Mouse (Mus musculus) heart, embryonic 12.5 days (tissue): ENCODE data around the gene Arrdc2. TPM values are rescaled to one million over a fixed set of nuclear protein-coding genes. Genes with fewer than 3 reads are reported as not detected.

Source experiments
- ATAC-seq: fragments of 200-750 bp; cut with Nextera tagmentation; 2 replicates; pipeline ENCODE4 v1.8.0; 2017; ENCODE audit warnings: moderate TSS enrichment, moderate library complexity; ENCODE audit not compliant: insufficient number of reproducible peaks, low FRiP score
- H3K27ac ChIP-seq: fragments of 300-500 bp; sonication (generic); 2 replicates; pipeline ENCODE4 v1.5.1; 2016; ENCODE audit warnings: mild to moderate bottlenecking, moderate library complexity; ENCODE audit not compliant: poor library complexity, severe bottlenecking
- H3K27me3 ChIP-seq: fragments of 300-500 bp; sonication (generic); replicated peaks from 2 replicates; pipeline ENCODE4 v1.6.1; 2016; ENCODE audit warnings: mild to moderate bottlenecking, moderate library complexity
- H3K36me3 ChIP-seq: fragments of 300-500 bp; sonication (generic); 2 replicates; pipeline ENCODE4 v1.6.1; 2016; ENCODE audit warnings: mild to moderate bottlenecking, moderate library complexity
- H3K4me1 ChIP-seq: fragments of 300-500 bp; sonication (generic); replicated peaks from 2 replicates; pipeline ENCODE4 v1.6.1; 2016; ENCODE audit warnings: mild to moderate bottlenecking
- H3K4me2 ChIP-seq: fragments of 300-500 bp; sonication (generic); 2 replicates; pipeline ENCODE4 v1.6.1; 2016; ENCODE audit warnings: mild to moderate bottlenecking, moderate library complexity
- H3K4me3 ChIP-seq: fragments of 300-500 bp; sonication (generic); 2 replicates; pipeline ENCODE4 v1.5.1; 2016; ENCODE audit warnings: mild to moderate bottlenecking
- H3K9ac ChIP-seq: fragments of 300-500 bp; sonication (generic); 2 replicates; pipeline ENCODE4 v1.6.1; 2016; ENCODE audit warnings: mild to moderate bottlenecking, moderate library complexity
- H3K9me3 ChIP-seq: fragments of 300-500 bp; sonication (generic); replicated peaks from 2 replicates; pipeline ENCODE4 v1.6.1; 2016; ENCODE audit warnings: mild to moderate bottlenecking, moderate library complexity
- WGBS: fragments of 180-500 bp; shearing (Covaris S2); methylation state at CpG from one replicate; pipeline ENCODE4 v1.1.7; 2016; 5-methylcytosine and 5-hydroxymethylcytosine counted together
- polyA plus RNA-seq: library from polyadenylated mRNA; unstranded; fragments of >200 nt; fragmentation: Nextera tagmentation; extraction: Ambion mirVana; gene quantifications from 2 replicates; pipeline ENCODE4 v1.2.1, GENCODE M21; 2016

Arrdc2 gene
- polyA plus RNA-seq, 1 experiment from 2014 or later = 2.5 TPM

DNA sequence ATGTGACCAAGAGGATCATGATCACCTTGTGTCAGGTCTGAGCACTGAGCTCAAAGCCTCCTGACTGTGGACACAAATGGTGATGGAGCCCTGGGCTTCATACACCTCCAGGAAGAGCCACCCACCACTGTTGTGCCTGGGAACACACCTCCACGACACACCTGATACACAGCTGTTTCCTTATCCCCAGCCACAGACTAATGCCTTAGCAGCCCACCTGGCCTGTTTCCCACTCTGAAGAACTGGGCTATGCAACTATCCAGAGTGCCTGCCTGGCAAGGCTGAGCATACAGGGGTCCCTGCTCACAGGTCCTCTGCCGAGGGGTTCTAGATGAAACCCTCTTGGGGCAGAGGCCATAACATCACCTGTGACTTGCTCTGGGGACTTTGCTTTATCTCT is 45.3 kb downstream of the Arrdc2 start:
- no peak overlapping the region for H3K9ac ChIP-seq
- H3K4me1 ChIP-seq = peaks cover 50% of the 10 kb centered on the region
- no peak overlapping the region for H3K4me3 ChIP-seq
- H3K36me3 ChIP-seq = no peaks in the 10 kb centered on the region
- 77% methylated on average over 2 of the region's 2 CpGs for WGBS
- H3K27me3 ChIP-seq = peaks cover 50% of the 10 kb centered on the region
- no peaks in the 10 kb centered on the region for H3K9me3 ChIP-seq
- ATAC-seq = no peak
- H3K27ac ChIP-seq = no peak overlapping the region
- no peak overlapping the region for H3K4me2 ChIP-seq

DNA sequence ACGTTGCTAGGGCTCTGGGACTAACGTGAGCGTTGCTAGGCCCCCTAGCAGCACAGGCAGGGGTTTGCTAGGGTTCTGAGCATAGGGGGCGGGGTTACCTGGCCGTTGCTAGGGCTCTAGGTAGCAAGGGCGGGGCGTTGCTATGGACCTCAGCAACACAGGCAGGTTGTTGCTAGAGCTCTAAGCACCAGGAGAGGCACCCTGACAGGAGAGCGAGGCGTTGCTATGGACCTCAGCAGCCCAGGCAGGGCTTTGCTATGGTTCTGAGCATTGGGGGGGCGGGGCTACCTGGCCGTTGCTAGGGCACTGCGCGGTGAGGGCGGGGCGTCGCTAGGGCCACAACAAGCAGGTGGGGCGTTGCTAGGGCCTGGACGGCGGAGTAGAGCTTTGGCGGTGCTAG is 46.8 kb downstream of the Arrdc2 start:
- peak overlapping the region; percentile 78 for H3K4me2 ChIP-seq
- H3K27me3 ChIP-seq = peaks cover 35% of the 10 kb centered on the region
- peak; percentile 19 for ATAC-seq
- H3K9me3 ChIP-seq = no peaks in the 10 kb centered on the region
- peaks cover 59% of the 10 kb centered on the region for H3K4me1 ChIP-seq
- H3K4me3 ChIP-seq = peak overlapping the region; percentile 66
- WGBS = under 1% methylated on average over 20 of the region's 20 CpGs
- H3K36me3 ChIP-seq = 0 out of 2 replicates have a peak, but pooled peaks cover 5% of the 10 kb centered on the region
- H3K27ac ChIP-seq = no peak overlapping the region
- peak overlapping the region; percentile 79; the same call in 1 of the 2 replicates for H3K9ac ChIP-seq

DNA sequence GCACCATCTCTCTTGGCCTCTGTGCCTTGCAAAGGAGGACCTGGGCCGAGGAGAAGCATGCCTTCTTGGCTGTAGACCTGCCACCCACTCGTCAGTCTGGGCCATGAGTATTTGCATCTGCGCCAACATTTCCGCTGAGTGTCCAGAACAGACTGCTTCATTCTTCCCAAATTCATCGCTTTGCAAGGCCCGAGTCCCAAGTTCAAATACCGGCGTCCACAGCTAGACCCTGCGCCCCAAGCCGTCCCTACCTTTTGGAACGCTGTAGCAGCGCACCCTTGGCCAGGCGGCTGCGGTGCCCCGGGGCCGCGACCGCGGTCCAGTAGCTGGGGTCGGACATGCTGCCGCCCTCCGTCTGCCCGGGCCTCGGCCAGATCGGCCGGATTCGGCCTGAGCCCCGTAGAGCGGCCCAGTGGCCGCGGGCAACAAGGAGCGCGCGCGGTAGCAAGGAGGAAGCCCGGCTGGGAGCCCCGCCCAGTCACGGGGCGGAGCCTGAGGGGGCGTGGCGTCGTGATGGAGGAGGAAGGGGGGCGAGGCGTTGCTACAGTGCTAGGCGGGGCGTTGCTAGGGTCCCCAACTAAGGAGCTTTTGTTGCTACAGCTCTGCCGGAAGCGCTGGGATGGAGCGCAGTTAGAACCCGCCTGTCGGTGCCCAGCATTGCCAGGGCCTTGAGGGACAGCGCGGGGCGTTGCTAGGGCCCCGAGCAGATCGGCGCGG is 47.4 kb downstream of the Arrdc2 start:
- Histone ChIP-seq H3K4me3 (peak overlapping the region; percentile 66), H3K4me1 (peaks cover 57% of the 10 kb centered on the region), H3K27ac (no peak overlapping the region), H3K4me2 (peak overlapping the region; percentile 78), H3K9ac (peak overlapping the region; percentile 79), H3K27me3 (peaks cover 32% of the 10 kb centered on the region), H3K36me3 (0 out of 2 replicates have a peak, but pooled peaks cover 9% of the 10 kb centered on the region), H3K9me3 (no peaks in the 10 kb centered on the region)
- WGBS = 5% methylated on average over 58 of the region's 58 CpGs
- ATAC-seq = peak; percentile 85

DNA sequence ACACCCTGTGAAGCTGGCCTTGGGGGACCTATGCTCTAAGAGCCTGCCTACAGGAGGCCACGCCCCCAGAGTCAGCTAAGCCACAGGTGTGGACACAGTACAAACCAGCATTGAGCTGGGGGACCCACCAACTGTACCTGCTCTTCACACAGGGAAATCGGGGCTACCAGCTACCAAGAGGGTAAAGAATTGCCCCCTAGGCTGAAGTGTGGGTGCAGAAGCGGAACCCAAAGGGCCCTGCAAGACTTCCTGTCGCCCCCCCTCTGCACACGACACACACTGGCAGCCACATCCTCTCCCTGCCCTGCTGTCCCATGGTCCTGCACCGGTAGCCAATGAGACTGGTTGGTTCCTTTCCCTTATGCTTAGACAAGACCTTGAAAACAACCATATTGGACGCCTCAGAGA is 48.2 kb downstream of the Arrdc2 start:
- no peak for ATAC-seq
- Histone ChIP-seq H3K27me3 (peaks cover 29% of the 10 kb centered on the region), H3K4me2 (peak overlapping the region; percentile 78), H3K9ac (peak overlapping the region; percentile 79; the same call in 1 of the 2 replicates), H3K4me3 (peak overlapping the region; percentile 66), H3K4me1 (peaks cover 51% of the 10 kb centered on the region), H3K36me3 (peaks cover 17% of the 10 kb centered on the region; the same call in 1 of the 2 replicates), H3K9me3 (no peaks in the 10 kb centered on the region), H3K27ac (no peak overlapping the region)
- WGBS = 69% methylated on average over 7 of the region's 7 CpGs

DNA sequence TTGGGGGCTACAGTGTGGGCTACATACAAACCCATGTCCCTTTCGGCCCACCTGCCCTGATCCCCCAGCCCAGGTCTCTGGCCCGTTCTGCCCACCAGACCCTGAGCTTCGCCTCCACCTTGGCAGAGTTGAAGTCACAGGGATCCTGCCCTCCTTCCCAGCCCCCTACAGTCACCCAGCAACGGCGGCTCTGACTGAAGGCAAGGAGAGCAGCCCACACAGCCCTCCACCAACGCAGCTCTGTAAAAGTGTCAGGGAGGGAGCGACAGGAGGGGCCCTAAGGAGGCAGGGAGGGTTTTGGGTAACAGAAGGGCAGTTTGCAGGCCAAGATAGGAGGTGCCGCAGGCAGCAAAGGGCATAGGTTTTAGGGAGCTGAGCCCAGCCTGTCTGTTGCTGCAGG is 48.7 kb downstream of the Arrdc2 start:
- Histone ChIP-seq H3K27ac (no peak overlapping the region), H3K27me3 (peaks cover 24% of the 10 kb centered on the region), H3K36me3 (peaks cover 21% of the 10 kb centered on the region), H3K9me3 (no peaks in the 10 kb centered on the region), H3K4me3 (no peak overlapping the region), H3K4me1 (peaks cover 51% of the 10 kb centered on the region), H3K4me2 (peak overlapping the region; percentile 78), H3K9ac (peak overlapping the region; percentile 79; the same call in 1 of the 2 replicates)
- ATAC-seq = no peak
- WGBS = 61% methylated on average over 8 of the region's 8 CpGs

DNA sequence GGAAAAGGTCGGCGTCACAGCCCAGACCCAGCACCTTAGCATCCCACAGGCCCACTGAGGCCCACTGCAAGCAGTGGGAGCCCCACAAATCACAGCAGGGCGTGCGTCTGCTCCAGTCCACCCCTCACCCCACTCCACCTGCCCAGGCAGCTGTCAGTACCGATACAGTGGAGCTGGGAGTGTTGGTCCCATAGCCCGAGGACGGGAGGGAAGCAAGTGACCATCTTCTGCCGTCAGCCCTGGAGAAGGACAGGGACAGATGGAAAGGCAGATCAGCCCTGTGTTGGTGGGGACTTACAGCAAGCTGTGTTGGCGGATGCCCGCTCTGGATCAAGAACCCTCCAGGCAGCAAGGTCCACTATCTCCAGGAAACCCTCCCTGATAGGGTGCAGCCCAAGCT is 50.5 kb downstream of the Arrdc2 start:
- no peaks in the 10 kb centered on the region for H3K9me3 ChIP-seq
- H3K27me3 ChIP-seq = peaks cover 9% of the 10 kb centered on the region
- 69% methylated on average over 10 of the region's 10 CpGs for whole genome bisulfite sequencing
- H3K4me2 ChIP-seq = peak overlapping the region; percentile 24; the same call in 1 of the 2 replicates
- H3K9ac ChIP-seq = 0 out of 2 replicates have a peak overlapping the region, but pooled peaks have one; percentile 19
- ATAC-seq = no peak
- no peak overlapping the region; the same call in 1 of the 2 replicates for H3K27ac ChIP-seq
- H3K36me3 ChIP-seq = peaks cover 39% of the 10 kb centered on the region
- peaks cover 51% of the 10 kb centered on the region for H3K4me1 ChIP-seq
- no peak overlapping the region for H3K4me3 ChIP-seq

DNA sequence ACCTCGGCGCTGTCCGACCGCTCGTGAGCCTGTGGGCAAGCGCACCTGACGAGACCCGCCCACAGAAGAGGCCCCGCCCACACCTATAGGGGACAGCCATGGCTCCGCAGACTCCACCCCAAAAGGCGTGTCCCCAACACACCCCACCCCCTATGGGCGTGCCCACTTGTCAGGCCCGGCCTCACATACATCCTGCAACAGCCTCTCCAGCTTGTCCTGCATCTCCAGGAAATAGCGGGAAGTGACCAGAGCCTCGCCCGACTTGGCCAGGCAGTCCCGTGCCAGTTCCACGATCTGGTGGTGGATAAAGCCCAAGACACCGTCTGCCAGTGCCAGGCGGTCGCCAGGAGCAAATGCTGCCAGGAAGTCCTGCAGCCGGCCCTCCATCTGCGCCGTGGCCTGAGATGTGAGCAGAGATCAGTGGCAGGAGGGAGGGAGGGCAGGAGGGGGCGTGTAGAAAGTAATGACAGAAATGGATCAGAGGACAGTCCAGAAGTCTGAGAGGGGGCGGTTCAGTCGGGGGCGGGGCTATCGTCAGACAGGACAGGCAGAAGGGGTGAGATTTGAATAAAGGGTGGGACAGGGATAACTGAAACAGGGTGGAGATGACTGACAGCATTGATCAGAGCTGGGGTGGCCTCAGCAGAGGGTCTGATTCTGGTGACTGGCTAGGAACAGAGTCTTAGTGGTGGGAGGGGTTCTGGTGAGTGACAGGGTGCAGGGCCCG is 51.4 kb downstream of the Arrdc2 start:
- Histone ChIP-seq H3K27ac (no peak overlapping the region), H3K9ac (peak overlapping the region; percentile 19), H3K4me3 (peak overlapping the region; percentile 14), H3K9me3 (no peaks in the 10 kb centered on the region), H3K36me3 (peaks cover 48% of the 10 kb centered on the region), H3K4me1 (peaks cover 50% of the 10 kb centered on the region), H3K4me2 (peak overlapping the region; percentile 56), H3K27me3 (no peaks in the 10 kb centered on the region)
- peak; percentile 43 for ATAC-seq
- 13% methylated on average over 30 of the region's 30 CpGs for WGBS

DNA sequence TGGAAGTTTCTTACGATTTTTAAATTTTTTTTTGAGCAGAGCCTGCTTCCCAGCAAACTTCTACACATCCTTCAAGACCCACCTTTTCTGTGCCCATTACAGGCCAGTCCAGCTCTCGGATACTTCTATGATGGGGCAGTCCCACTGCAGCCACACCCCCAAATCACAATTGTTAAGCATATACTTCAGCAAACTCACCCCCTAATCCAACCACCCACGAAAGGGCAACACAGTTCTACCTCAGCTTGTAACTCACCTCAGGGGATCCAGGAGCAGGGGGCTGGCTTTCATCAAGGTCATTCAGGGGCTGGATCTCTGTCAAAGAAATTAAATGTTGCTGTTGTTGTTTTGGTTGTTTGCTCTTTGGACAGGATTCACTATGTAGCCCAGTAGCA is 52.5 kb downstream of the Arrdc2 start:
- H3K27ac ChIP-seq = no peak overlapping the region
- H3K36me3 ChIP-seq = peaks cover 57% of the 10 kb centered on the region
- H3K27me3 ChIP-seq = no peaks in the 10 kb centered on the region
- peaks cover 41% of the 10 kb centered on the region for H3K4me1 ChIP-seq
- no peaks in the 10 kb centered on the region for H3K9me3 ChIP-seq
- H3K9ac ChIP-seq = no peak overlapping the region
- no peak overlapping the region for H3K4me3 ChIP-seq
- 82% methylated on average over 3 of the region's 3 CpGs for WGBS
- H3K4me2 ChIP-seq = peak overlapping the region; percentile 56
- no peak for ATAC-seq

DNA sequence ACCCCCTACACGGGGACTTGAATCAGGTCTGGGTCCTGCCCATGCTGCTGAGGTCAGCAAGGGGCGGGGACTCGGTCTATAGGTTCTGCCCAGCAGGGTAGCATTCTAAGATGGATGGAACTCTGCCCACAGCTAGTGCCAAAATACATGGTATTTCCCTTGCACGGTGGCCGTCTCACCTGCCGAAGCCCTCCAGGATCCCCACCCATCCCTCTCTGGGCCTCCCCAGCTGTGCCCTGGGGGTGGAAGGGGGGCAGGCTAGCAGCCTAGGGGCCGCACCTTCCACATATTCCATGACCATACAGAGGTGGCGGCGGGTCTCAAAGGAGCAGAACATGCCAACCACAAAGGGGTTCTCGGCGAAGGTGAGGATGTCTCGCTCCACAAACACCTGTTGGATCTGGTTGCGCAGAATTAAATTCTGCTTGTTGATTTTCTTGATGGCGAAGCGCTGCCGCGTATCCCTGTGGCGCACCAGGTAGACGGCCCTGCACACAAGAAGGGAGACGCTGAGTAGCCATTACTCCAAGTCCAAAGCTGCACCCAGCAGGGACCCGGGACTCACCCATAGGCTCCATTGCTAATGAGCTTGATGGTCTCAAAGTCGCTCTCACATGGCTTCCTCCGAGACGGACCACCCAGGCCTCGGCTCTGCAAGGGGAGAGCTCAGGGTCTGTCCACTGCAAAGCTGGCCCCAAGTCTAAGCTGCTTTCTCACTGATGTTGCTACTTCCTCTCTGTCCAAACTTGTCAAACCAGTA is 53.0 kb downstream of the Arrdc2 start:
- Histone ChIP-seq H3K9ac (no peak overlapping the region), H3K27ac (no peak overlapping the region), H3K9me3 (no peaks in the 10 kb centered on the region), H3K27me3 (no peaks in the 10 kb centered on the region), H3K4me2 (no peak overlapping the region), H3K4me1 (peaks cover 36% of the 10 kb centered on the region), H3K36me3 (peaks cover 63% of the 10 kb centered on the region), H3K4me3 (no peak overlapping the region)
- no peak for ATAC-seq
- WGBS = 88% methylated on average over 25 of the region's 25 CpGs
